Mouse (Mus musculus) gastrocnemius, adult 8-10 months (tissue): Measurements from ENCODE around the gene Ang2. TPM values are rescaled to one million over a fixed set of nuclear protein-coding genes. Genes with fewer than 3 reads are reported as not detected.
"Not testable (repeated sequence)": the region's sequence is repeated elsewhere in the genome, so short reads cannot be mapped to it uniquely, and the experiment has no call there.

ENCODE experiments used
- DNase-seq, 2 experiments: peaks; one replicate each; pipeline ENCODE4 v3.0.0; 2022; ENCODE audit warnings: low spot score in 2 of 2
- total RNA-seq, 4 experiments: library from RNA; stranded (reverse); gene quantifications; 2 replicates each; pipeline ENCODE4 v1.2.4; 2022

Ang2 gene
- total RNA-seq = not detected

- DNase-seq = no peak
Measured at GRCm38 (mm10) chr14:51199098-51200023, at the start of gene Ang2. Gene Ang2, minus strand, starts transcription at chr14:51199148.

GRCm38 (mm10) chr14:51247736-51248135 is 48.8 kb upstream of the Ang2 start:
- no peak for DNase-seq

GRCm38 (mm10) chr14:51240899-51241298 is 42.0 kb upstream of the Ang2 start:
- DNase-seq = peak; percentile 4 to 9

GRCm38 (mm10) chr14:51237488-51237887 is 38.5 kb upstream of the Ang2 start:
- not testable (repeated sequence) for DNase-seq

GRCm38 (mm10) chr14:51229657-51230056 is 30.7 kb upstream of the Ang2 start:
- not testable (repeated sequence) for DNase-seq

- DNase-seq = not testable (repeated sequence)
Measured at GRCm38 (mm10) chr14:51220075-51220474, 21.1 kb upstream of the Ang2 start.

GRCm38 (mm10) chr14:51203115-51203514 is 4.2 kb upstream of the Ang2 start, which contains the start of gene Ear14:
Gene Ear14, plus strand, starts transcription at chr14:51203391.
- DNase-seq = no peak

- DNase-seq = no peak
Measured at GRCm38 (mm10) chr14:51200466-51200865, 1.5 kb upstream of the Ang2 start.

GRCm38 (mm10) chr14:51200054-51200453 is 1.1 kb upstream of the Ang2 start:
- no peak for DNase-seq

GRCm38 (mm10) chr14:51195681-51196080 is 3.3 kb downstream of the Ang2 start:
- no peak for DNase-seq

- DNase-seq = not testable (repeated sequence)
Measured at GRCm38 (mm10) chr14:51181051-51181450, 17.9 kb downstream of the Ang2 start.

GRCm38 (mm10) chr14:51173843-51174242 is 25.1 kb downstream of the Ang2 start:
- no peak for DNase-seq

- not testable (repeated sequence) for DNase-seq
Measured at GRCm38 (mm10) chr14:51172947-51173346, 26.0 kb downstream of the Ang2 start.

- DNase-seq = not testable (repeated sequence)
Measured at GRCm38 (mm10) chr14:51172095-51172865, 26.7 kb downstream of the Ang2 start.

- DNase-seq = no peak
Measured at GRCm38 (mm10) chr14:51166068-51166467, 32.9 kb downstream of the Ang2 start.

GRCm38 (mm10) chr14:51165435-51165834 is 33.5 kb downstream of the Ang2 start:
- no peak for DNase-seq

- DNase-seq = not testable (repeated sequence)
Measured at GRCm38 (mm10) chr14:51163323-51163722, 35.6 kb downstream of the Ang2 start.

- DNase-seq = not testable (repeated sequence)
Measured at GRCm38 (mm10) chr14:51161976-51162375, 37.0 kb downstream of the Ang2 start, which contains the start of gene Rnase2b. Gene Rnase2b, plus strand, starts transcription at chr14:51162260.

GRCm38 (mm10) chr14:51157072-51157471 is 41.9 kb downstream of the Ang2 start:
- no peak for DNase-seq

- DNase-seq = no peak
Measured at GRCm38 (mm10) chr14:51156736-51157068, 42.2 kb downstream of the Ang2 start.

GRCm38 (mm10) chr14:51156056-51156735 is 42.8 kb downstream of the Ang2 start:
- DNase-seq = no peak
